Mouse (Mus musculus): ENCODE results near the gene Gm6614.
"Not testable (repeated sequence)": the region's sequence is repeated elsewhere in the genome, so short reads cannot be mapped to it uniquely, and the experiment has no call there.

Gene Gm6614

DNA sequence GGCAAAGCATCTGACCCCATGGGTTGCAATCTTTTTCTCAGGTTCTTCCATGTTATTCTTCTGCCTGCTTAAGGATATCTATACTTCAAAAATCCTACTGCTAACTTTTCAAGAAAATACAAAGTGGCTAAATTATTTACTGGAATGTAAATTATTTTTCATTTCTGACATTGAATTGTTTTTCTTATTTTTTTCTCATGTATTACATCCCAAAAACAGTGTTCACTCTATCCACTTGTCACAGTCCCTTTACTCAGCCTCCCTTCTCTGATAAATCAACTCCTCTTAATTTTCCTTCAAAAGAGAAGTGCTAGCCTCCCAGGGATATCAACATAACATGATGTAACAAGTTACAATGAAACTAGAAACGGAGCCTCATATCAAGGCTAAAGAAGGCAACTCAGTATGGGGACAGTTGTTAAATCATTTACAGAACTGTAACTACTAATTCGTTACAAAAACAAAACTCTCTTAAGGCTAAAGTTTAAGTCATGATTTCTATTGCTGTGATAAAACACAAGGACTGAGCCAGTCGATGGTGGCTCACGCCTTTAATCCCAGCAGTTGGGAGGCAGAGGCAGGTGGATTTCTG is at the start of gene Gm6614:
TSS of gene Gm6614 (minus strand) at position 51 of the 592 bp plus-strand sequence.
- DNase-seq (ENCODE audit: low spot score), result no peak

DNA sequence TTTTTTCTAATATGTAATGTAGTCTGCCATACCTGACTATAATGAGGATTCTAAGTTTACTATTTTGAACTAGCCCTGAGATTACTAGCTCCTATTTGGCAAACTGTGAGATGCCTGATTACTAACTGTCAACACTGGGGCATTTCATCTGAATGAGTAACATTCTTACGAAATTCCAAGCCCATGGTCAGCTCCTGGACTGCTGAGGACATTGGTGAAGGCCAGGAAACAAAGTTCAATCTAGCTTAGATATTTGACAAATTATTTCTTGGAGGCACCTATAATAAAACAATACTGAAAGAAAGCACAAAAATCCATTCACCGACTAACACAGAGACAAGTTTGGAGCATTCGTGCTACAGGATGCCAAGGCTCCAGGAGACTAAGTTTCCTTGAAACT is 47.1 kb upstream of the Gm6614 start:
- DNase-seq (ENCODE audit: low spot score), result not testable (repeated sequence)

DNA sequence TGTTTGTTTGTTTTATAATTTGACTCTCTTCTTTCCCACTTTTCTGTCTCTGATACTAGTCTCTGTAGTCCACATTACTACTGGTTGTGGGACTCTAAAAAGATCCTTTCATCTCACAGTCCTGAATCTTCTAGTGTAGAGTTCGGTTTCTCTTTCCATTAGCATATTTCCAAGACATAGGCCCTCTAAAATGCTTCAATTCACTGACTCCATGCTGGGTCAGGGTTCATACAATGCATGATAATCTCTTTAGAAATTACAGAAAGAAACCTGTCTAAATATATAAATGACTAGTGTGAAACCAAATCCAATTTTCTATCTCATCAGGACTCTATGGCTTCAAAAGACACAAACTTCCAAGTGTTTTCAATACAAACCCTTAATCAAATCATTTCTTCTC is 36.5 kb upstream of the Gm6614 start:
- DNase-seq (ENCODE audit: low spot score), result no peak

DNA sequence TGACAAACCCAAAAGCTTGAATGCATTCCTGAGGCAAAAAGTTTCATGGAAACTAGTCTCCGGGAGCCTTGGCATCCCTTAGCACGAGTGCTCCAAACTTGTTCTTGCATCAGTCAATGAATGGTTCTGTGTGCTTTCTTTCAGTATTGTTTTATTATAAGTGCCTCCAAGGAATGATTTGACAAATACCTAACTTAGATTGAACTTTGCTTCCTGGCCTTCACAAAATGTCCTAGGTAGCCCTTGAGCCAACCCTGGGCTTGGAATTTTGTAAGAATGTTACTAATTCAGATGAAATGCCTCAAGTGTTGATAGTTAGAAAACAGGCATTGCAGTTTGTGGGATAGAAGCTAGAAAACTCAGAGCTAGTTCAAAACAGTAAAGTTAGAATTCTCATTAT is 34.5 kb upstream of the Gm6614 start:
- DNase-seq (ENCODE audit: low spot score), result no peak

DNA sequence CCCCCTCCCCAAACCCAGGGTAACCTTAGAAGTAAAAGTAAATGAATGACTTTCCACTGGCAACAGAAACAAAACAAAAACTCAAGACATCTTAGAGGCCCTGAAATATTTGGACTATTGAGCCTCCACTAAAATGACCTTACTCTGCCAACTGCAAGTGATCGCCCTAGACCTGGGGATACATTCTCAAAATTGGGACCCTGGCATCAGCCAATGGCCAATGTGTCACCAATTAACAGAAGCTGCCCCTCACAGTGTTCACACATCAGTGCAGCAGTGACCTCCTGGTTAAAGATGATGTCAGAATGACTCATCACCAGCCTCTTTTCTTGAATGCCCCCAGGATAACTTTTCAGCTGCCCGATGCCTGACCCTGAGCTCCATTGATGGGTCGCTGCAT is 30.7 kb upstream of the Gm6614 start:
- no peak for DNase-seq (ENCODE audit: low spot score)

DNA sequence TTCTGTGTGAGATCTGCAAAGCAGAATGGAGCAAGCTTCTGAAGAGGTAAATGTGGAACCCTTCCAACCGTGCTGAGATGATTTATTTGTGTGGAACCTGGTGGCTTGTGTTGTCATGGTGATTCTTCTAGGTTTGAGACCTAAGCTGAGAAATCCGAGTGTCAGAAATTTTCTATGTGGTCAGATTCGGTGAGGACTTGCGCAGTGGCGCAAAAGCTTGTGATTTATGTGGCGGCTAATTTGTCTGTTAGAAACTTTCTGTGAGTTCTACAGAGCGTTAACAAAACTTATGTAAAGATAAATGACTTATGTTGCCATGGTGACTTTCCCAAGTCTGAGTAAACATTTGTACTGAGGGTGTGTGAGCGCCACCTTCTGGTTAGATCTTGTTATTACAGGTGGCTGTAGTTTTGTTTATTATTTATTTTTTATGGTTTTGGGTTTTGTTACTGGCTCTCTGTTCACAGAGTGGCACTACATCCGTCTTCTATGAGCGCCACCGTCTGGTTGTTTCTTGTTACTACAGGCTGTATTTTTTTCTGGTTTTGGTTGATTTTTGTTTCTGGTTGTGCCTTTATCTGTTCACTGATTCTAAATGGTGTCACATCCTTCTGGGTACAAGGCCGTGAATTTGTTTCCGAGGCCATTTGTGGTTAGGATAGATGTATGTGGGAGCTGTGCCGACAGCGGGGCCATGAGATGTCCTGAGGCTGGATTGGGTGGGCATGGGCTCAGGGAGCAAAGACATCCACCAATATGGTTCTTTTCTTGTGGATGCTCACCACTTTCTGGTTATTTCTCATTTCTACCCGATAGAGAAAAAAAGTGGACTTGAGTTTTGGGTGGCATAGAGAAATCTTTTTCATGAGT is 29.3 kb upstream of the Gm6614 start:
- DNase-seq (ENCODE audit: low spot score), result no peak

DNA sequence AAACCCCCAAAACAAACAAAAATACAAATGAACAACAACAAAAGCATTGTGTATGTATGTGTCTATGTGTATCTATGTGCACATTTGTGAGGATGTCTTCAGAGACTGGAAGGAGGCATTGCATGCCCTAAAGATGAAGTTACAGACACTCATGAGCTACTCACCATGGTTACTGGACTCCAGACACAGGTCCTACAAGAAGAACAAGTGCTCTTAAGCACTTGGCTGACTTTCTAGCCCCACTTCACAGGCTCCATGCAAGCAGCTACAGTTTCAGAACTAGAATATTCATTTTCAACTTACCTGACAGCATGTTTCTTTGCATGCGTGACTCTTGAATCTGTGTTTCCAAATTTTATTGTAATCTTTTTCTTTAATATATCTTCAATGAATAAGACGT is 24.6 kb upstream of the Gm6614 start:
- no peak for DNase-seq (ENCODE audit: low spot score)

DNA sequence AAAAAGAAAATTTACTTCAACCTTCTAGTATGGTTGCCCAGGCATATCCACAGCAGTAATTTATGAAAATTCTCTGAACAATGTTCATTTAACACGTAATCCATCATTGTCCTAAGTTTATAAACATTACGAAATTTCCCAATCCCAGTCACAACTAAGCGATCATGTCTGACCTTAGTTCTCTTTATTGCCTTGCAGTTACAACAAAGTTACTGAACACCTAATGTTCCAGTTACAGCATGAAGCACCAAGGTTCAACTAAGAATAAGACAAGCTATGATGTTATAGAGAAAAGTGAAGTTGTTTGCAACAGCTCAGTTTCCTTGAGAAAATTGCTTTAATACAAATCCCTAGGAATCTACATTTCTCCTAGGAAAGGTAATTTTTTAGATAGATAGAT is 10.5 kb upstream of the Gm6614 start:
- DNase-seq (ENCODE audit: low spot score), result no peak

DNA sequence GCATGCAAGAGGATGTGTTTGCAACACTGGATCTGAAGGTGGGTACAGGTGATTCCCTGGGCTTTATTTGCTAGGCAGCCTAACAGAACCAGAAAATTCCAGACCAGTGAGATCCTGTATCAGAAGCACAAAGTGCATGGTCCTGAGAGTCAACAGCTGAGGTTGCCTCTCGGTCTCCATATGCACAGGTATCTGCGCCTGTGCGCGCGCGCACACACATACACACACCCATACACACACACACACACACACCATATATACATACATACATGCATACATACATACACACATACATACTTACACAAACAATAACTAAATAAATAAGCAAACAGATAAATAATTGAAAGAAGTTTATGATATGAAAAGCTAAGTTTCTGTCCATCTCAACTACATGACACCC is 24.4 kb downstream of the Gm6614 start:
- DNase-seq (ENCODE audit: low spot score), result no peak

DNA sequence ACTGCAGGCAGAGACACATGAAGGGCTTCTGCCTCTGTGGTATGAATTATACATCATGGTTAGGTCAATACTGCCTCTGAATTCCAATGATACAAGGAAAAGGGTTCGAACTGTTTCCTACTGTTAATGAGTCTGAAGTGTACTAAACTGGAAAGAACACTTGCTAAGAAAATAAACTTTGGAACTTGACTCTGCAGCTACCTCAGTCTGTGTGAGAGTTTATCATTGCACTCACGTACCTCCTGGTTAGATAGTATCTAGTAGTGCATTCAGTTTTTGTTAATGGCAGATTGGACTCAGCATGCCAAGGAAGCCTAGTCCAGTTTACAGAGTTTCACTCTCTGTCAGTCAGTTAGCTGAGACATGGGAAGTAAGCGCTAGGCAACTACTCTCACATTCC is 26.6 kb downstream of the Gm6614 start:
- DNase-seq (ENCODE audit: low spot score), result no peak

DNA sequence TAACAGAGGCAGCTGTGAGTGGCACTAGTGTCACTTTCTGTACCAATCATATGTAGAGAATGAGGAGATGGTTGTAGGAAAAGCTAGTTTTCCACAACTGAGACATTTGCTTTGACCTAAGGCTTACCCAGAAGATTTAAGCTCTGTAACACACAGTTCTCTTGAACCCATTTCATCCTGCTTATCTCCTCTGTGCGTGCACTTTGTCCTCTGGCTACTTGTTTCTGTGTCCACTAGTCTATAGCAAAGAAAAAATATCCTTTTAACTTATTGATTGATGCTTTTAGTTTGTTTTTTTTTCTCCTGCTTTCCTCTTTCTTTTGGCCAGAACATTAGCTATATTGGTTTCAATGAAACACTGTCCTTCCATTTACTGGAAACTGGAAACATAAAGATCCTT is 48.8 kb downstream of the Gm6614 start:
- DNase-seq (ENCODE audit: low spot score), result no peak

DNA sequence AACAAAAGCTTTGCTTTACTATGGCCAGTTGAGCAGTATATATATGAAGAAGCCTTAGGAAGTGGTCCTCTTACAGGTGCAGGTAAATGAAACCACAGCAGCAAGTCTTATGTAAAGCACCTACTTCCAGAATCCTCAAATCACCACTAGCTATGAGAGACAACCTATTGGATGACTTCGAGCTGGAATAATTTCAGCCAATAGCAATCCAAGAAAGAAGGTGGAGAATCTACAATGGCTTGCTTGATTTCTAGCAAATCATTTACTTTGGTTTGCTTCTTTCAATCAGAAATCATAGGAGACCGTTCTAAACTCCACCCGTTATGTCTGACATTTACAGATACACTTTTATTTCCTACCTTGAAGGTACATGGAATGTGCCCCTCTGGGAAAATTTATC is 49.4 kb downstream of the Gm6614 start:
- DNase-seq (ENCODE audit: low spot score), result no peak

DNA sequence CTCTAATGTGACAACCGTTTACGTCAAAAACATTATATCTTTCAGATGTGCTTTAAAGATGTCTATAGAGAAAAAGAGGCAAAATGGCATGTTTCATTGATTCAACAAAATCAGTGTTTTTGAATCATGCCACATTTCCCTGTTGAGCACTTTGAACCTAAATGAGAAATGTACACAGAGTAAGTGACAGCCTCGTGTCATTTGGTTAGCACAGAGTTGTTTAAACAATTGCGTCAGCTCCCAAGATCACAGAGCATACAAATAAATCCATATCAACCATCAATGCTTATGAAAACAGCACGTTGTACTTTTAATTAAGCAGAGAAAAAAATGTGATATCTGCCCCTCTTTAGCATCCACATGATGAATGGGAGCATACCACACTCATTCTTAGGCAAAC is 50.7 kb downstream of the Gm6614 start:
- DNase-seq (ENCODE audit: low spot score), result no peak

DNA sequence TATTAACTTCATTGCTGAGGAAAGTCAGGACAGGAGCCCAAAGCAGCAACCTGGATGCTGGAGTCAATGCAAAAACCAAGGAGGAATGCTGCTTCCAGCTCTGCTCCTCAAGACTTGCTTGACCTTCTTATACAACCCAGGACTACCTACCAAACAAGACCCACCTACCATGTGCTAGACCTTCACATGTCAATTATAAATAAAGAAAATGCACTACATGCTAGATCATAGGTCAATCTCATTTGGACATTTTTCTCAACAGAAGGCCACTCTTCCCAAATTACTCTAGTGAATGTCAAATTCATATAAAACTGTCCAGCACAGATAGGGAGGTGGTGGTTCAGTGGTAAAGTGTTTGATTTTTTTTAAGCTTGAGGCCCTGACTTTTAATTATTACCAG is 64.4 kb downstream of the Gm6614 start, which contains the start of gene Slco1a1:
TSS of gene Slco1a1 (minus strand) at position 101 of the 400 bp plus-strand sequence.
- no peak for DNase-seq (ENCODE audit: low spot score)

DNA sequence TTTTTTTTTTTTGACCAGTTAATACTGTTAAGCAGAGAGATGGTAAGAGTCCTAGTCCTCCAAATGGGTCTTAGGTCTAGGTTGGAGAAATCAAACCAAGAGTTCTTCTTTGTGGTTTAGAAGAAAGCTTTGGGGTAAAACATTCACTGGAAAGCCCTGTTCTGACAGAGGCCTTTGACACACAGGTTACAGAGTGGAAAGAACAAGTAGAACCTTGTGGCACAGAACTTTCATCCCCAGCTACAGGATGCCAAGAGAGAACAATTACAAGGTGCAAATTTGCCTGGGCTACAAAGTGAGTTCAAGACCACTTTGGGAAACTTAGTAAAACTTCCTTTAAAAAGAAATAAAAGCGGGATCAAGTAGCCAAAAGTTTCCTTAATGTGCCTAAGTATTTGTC is 70.8 kb downstream of the Gm6614 start:
- DNase-seq (ENCODE audit: low spot score), result no peak

Data from T-cell, adult 2 months (primary cell).